Mouse (Mus musculus) embryonic facial prominence, embryonic 11.5 days (tissue): ENCODE results near the gene Zfp11. TPM values are rescaled to one million over a fixed set of nuclear protein-coding genes. Genes with fewer than 3 reads are reported as not detected.
"Not testable (repeated sequence)": the region's sequence is repeated elsewhere in the genome, so short reads cannot be mapped to it uniquely, and the experiment has no call there.

ENCODE experiments used
- ATAC-seq: fragments of 200-750 bp; cut with Nextera tagmentation; replicated peaks from 2 replicates; pipeline ENCODE4 v1.8.0; 2017; ENCODE audit warnings: low read depth; ENCODE audit not compliant: insufficient number of reproducible peaks, low FRiP score, low TSS enrichment
- DNase-seq: peaks from one replicate; pipeline ENCODE4 v3.0.0-alpha.2; 2015; ENCODE audit warnings: low spot score
- H3K27ac ChIP-seq: fragments of 300-500 bp; sonication (generic); replicated peaks from 2 replicates; pipeline ENCODE4 v1.5.1; 2014; ENCODE audit warnings: mild to moderate bottlenecking, low read depth, low read length, control low read depth
- H3K27me3 ChIP-seq: fragments of 300-500 bp; sonication (generic); 2 replicates; pipeline ENCODE4 v1.6.1; 2014; ENCODE audit warnings: mild to moderate bottlenecking, low read length, moderate library complexity, mixed read lengths; ENCODE audit not compliant: control insufficient read depth, insufficient read depth
- H3K36me3 ChIP-seq: fragments of 300-500 bp; sonication (generic); replicated peaks from 2 replicates; pipeline ENCODE4 v1.6.1; 2014; ENCODE audit warnings: low read depth, mild to moderate bottlenecking, low read length, moderate library complexity, mixed read lengths; ENCODE audit not compliant: control insufficient read depth, insufficient read depth
- H3K4me1 ChIP-seq: fragments of 300-500 bp; sonication (generic); 2 replicates; pipeline ENCODE4 v1.6.1; 2014; ENCODE audit warnings: low read length, mixed read lengths; ENCODE audit not compliant: control insufficient read depth, insufficient read depth
- H3K4me2 ChIP-seq: fragments of 300-500 bp; sonication (generic); 2 replicates; pipeline ENCODE4 v1.6.1; 2014; ENCODE audit warnings: low read depth, mild to moderate bottlenecking, control low read depth, low read length, moderate library complexity
- H3K4me3 ChIP-seq: fragments of 300-500 bp; sonication (generic); 2 replicates; pipeline ENCODE4 v1.5.1; 2014; ENCODE audit warnings: low read depth, low read length, control low read depth
- H3K9ac ChIP-seq: fragments of 300-500 bp; sonication (generic); replicated peaks from 2 replicates; pipeline ENCODE4 v1.6.1; 2014; ENCODE audit warnings: mild to moderate bottlenecking, control low read depth, low read length
- H3K9me3 ChIP-seq: fragments of 300-500 bp; sonication (generic); replicated peaks from 2 replicates; pipeline ENCODE4 v1.6.1; 2016; ENCODE audit warnings: mild to moderate bottlenecking, low read length, inconsistent platforms, mixed read lengths; ENCODE audit not compliant: control insufficient read depth
- WGBS: fragments of 180-500 bp; shearing (Covaris S2); extraction: QIAGEN DNeasy Blood & Tissue Kit; methylation state at CpG from one replicate; pipeline ENCODE4 v1.1.7; 2014; 5-methylcytosine and 5-hydroxymethylcytosine counted together
- polyA plus RNA-seq: library from polyadenylated mRNA; unstranded; fragments of >200 nt; fragmentation: Nextera tagmentation; extraction: Ambion mirVana; gene quantifications from 2 replicates; pipeline ENCODE4 v1.2.1, GENCODE M21; 2014

Gene Zfp11
- polyA plus RNA-seq, 1 experiment from 2014 or later: 5.6 TPM

DNA sequence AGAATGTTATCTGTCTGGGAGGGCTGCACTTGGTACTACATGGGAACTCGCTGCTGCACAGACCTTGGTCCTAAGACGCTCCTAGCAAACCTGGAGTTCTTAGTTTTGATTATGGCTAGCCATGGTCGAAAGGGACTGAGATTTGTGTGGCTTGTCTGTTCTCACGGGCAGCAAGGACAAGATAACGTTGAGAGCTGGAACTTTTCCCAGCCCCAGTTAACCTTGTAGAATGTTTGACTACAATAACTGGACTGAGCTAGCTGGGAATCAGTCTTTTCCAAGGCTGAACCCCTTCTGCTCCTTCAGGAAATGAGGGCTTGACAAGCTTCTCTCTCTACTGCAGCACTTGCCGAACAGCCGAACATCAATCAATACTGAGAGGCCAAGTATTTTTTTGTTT is 17.7 kb upstream of the Zfp11 start:
- H3K9me3 ChIP-seq: no peaks in the 10 kb centered on the region
- no peak for DNase-seq
- no peaks in the 10 kb centered on the region for H3K36me3 ChIP-seq
- H3K4me3 ChIP-seq: no peak overlapping the region
- no peak overlapping the region for H3K4me2 ChIP-seq
- H3K27me3 ChIP-seq: no peaks in the 10 kb centered on the region
- no peak overlapping the region for H3K27ac ChIP-seq
- ATAC-seq: no peak
- WGBS: 86% methylated on average over 7 of the region's 7 CpGs
- no peaks in the 10 kb centered on the region for H3K4me1 ChIP-seq
- no peak overlapping the region for H3K9ac ChIP-seq

DNA sequence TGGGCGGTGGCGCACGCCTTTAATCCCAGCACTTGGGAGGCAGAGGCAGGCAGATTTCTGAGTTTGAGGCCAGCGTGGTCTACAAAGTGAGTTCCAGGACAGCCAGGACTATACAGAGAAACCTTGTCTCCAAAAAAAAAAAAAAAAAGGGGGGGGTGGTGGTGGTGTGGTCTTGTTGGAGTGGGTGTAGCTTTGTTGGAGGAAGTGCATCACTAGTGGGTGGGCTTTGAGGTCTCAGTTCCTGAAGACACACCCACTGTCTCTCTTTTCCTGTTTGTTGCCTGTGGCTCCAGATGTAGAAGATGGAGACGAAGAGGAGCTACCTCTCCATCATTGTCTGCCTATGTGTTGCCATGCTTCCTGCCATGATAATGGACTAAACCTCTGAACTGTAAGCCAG is 15.2 kb upstream of the Zfp11 start:
- 88% methylated on average over 5 of the region's 5 CpGs for WGBS
- not testable (repeated sequence) for H3K4me1 ChIP-seq, H3K4me3 ChIP-seq, H3K9me3 ChIP-seq, H3K4me2 ChIP-seq, H3K9ac ChIP-seq, ATAC-seq, H3K36me3 ChIP-seq, H3K27ac ChIP-seq, DNase-seq, H3K27me3 ChIP-seq

DNA sequence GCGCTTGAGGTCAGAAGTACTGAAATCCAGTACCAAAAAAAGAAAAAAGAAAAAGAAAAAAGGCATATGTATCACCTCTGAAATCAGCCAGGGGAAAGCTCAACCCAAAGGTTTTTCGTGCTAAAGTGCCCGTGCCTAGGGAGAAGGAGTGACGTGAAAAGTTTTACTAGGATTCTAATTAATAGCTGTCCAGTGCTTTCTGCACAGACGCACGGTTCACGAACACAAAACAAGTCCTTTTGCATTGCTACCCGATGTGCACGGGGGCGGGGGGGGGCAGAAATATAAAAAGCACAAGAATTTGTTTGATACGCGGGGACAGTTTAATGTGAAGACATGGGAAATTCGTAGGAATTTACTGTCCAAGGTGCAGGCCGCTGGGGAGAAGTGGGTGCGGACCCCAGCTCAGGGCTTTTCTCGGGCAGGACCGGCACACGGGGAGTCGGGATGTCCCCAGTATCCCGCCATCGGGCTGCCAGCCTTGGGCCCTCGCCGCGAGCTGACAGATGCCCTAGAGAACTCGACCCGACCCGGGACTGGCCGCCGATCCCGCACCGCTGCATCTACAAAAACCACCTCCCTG is 355 bp downstream of the Zfp11 start:
- Histone ChIP-seq H3K4me1 (no peaks in the 10 kb centered on the region), H3K27me3 (no peaks in the 10 kb centered on the region), H3K27ac (no peak overlapping the region), H3K9me3 (no peaks in the 10 kb centered on the region), H3K4me3 (peak overlapping the region; percentile 83), H3K36me3 (no peaks in the 10 kb centered on the region), H3K4me2 (peak overlapping the region; percentile 44), H3K9ac (peak overlapping the region; percentile 92)
- WGBS: 2% methylated on average over 31 of the region's 31 CpGs
- ATAC-seq (peak; percentile 73), DNase-seq (no peak)

DNA sequence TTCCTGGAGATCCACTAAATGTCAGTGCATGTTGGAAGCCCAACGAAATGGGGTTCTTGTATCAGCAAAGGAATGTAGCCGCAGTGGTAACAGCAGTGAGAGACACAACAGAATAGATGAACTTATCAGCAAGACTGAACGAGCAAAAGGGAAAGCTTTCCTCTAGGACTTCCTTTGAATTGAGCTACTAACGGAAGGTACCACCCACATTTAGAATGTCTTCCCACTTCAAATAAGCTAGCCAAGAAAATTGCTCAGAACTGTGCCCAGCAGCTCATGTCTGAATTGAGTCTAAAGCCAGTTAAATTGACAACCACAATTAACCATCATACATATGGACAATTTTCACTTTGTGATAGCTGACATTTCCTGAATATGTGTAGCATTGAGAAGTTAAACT is 2.0 kb downstream of the Zfp11 start:
- H3K27me3 ChIP-seq: no peaks in the 10 kb centered on the region
- no peak overlapping the region for H3K4me3 ChIP-seq
- H3K4me1 ChIP-seq: no peaks in the 10 kb centered on the region
- DNase-seq (no peak), ATAC-seq (no peak)
- WGBS: 93% methylated on average over 4 of the region's 4 CpGs
- no peak overlapping the region for H3K9ac ChIP-seq
- H3K36me3 ChIP-seq: no peaks in the 10 kb centered on the region
- H3K9me3 ChIP-seq: no peaks in the 10 kb centered on the region
- H3K27ac ChIP-seq: no peak overlapping the region
- no peak overlapping the region for H3K4me2 ChIP-seq

DNA sequence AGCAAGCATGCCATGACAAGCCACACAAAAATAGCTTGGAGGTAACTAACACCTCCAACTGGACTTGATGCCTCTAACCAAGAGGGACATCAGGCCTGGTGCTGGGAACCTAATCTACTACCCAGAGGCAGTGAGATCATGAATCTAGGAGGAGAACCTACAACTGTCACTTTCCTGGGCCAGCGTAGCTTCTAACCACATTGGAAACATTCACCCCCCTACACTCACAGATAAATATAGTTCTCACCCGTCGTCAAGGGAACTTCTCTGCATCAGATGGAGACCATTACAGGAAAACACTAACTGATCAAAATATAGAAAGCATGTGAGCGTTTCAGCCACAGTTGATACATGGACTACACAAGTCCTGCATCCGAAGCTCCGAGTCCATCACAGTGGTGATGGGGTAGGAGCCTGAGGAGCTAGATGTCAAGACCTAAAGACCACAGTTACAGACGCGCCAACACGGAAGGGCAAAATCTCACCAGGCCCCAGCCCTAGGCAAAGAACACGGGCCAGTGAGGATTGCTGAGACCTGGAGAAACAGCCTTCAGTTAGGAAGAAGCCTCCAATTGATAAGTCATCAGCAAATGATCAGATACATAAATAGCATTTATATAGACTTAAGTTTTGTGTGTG is 3.5 kb downstream of the Zfp11 start:
- H3K4me2 ChIP-seq: no peak overlapping the region
- no peaks in the 10 kb centered on the region for H3K36me3 ChIP-seq
- H3K27ac ChIP-seq: no peak overlapping the region
- WGBS: 94% methylated on average over 10 of the region's 10 CpGs
- no peaks in the 10 kb centered on the region for H3K4me1 ChIP-seq
- H3K9me3 ChIP-seq: no peaks in the 10 kb centered on the region
- no peak overlapping the region for H3K4me3 ChIP-seq
- H3K27me3 ChIP-seq: no peaks in the 10 kb centered on the region
- no peak overlapping the region for H3K9ac ChIP-seq
- DNase-seq (no peak), ATAC-seq (no peak)

DNA sequence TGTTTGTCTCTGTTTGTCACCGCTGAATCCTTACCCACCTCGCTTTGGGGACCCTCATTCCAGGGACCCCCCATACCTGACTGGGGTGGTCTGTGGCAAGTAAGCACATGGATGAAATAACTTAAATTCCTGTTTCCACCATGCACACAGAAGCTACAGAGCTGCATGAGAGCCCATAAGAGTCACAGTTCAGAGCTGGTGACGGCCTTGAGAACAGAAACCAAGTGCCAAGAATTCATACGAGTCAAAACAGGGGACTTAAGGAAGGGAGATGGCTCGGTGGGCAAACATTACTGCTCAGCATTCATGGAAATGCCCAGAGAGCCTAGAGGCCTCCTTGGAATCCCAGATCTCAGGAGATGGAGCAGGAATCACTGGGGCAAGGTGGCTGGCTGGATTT is 5.8 kb downstream of the Zfp11 start:
- Histone ChIP-seq H3K36me3 (no peaks in the 10 kb centered on the region; the same call in 1 of the 2 replicates), H3K9me3 (no peaks in the 10 kb centered on the region), H3K9ac (no peak overlapping the region), H3K4me3 (no peak overlapping the region), H3K4me1 (no peaks in the 10 kb centered on the region), H3K4me2 (no peak overlapping the region), H3K27ac (no peak overlapping the region), H3K27me3 (no peaks in the 10 kb centered on the region)
- 95% methylated on average over 5 of the region's 5 CpGs for WGBS
- DNase-seq (no peak), ATAC-seq (no peak)

DNA sequence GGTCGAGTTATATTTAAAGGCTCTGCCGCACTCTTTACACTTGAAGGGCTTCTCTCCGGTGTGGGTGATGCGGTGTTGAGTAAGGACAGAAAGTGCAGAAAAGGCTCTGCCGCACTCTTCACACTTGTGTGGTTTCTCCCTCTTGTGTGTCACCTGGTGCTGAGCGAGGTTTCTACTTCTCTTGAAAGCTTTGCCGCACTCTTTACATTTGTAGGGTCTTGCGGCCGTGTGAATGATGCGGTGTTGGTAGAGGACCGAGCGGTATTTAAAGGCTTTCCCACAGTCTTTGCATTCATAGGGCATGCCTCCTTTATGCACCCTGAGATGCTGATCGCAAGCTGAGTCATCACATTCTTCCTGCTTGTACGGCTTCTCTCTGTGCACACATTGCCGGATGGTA is 12.0 kb downstream of the Zfp11 start:
- ATAC-seq: no peak
- H3K36me3 ChIP-seq: peaks cover 14% of the 10 kb centered on the region
- 95% methylated on average over 15 of the region's 15 CpGs for WGBS

DNA sequence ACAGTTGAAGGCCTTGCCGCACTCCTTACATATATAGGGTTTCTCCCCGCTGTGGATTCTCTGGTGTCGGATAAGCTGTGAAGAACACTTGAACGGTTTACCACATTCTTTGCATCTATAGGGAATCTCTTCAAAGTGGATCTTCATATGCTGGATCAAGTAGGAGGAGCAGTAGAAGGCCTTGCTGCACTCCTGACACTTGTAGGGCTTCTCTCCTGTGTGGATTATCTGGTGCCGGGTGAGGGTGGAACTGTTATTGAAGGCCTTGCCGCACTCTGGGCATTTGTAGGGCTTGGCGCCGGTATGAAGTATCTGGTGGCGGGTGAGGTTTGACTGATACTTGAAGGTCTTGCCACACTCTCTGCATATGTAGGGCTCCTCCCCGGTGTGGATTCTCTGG is 12.9 kb downstream of the Zfp11 start:
- DNase-seq (no peak), ATAC-seq (no peak)
- no peak overlapping the region for H3K9ac ChIP-seq
- H3K27me3 ChIP-seq: no peaks in the 10 kb centered on the region
- H3K4me2 ChIP-seq: no peak overlapping the region
- H3K36me3 ChIP-seq: peaks cover 14% of the 10 kb centered on the region
- WGBS: 95% methylated on average over 10 of the region's 10 CpGs
- H3K4me3 ChIP-seq: no peak overlapping the region
- H3K9me3 ChIP-seq: no peaks in the 10 kb centered on the region
- H3K27ac ChIP-seq: no peak overlapping the region
- H3K4me1 ChIP-seq: no peaks in the 10 kb centered on the region

More for the DNA sequence above, 12.0 kb downstream of the Zfp11 start:
- Histone ChIP-seq H3K4me1 (no peaks in the 10 kb centered on the region), H3K27ac (no peak overlapping the region), H3K9ac (no peak overlapping the region), H3K4me3 (no peak overlapping the region), H3K4me2 (no peak overlapping the region), H3K9me3 (no peaks in the 10 kb centered on the region), H3K27me3 (no peaks in the 10 kb centered on the region)
- DNase-seq: no peak
